Mouse (Mus musculus) gastrocnemius, postnatal 4 days (tissue): Measurements from ENCODE around the gene Golga5. TPM values are rescaled to one million over a fixed set of nuclear protein-coding genes. Genes with fewer than 3 reads are reported as not detected.
A peak's percentile ranks its signal among the peaks of the same experiment; 100 is the strongest.

Experiments used
- DNase-seq, 2 experiments: peaks; one replicate each; pipeline ENCODE4 v3.0.0; 2021 to 2022; ENCODE audit warnings: low spot score in 2 of 2, mixed read lengths in 2 of 2
- long read RNA-seq, 2 experiments: library from polyadenylated mRNA; stranded (forward); transcript quantifications; one replicate each; pipeline ENCODE4 v2.0.0; 2021
- total RNA-seq, 2 experiments: library from RNA; stranded (reverse); gene quantifications; 2 replicates each; pipeline ENCODE4 v1.2.3; 2021

Golga5 gene
- 10 to 100 TPM; 25.4 to 32.8 TPM for total RNA-seq
- long read RNA-seq, experiment 1, transcript Golga5-202 (13 exons, 2,827 nt), result major isoform, 34 of 41 reads
- long read RNA-seq, experiment 1, partial matches to known transcripts, result 3 of 41 reads
- long read RNA-seq, experiment 1, other reads (novel, unspliced or antisense), result 3 of 41 reads
- long read RNA-seq, experiment 2, transcript Golga5-202 (13 exons, 2,827 nt), result major isoform, 43 of 54 reads
- long read RNA-seq, experiment 2, partial matches to known transcripts, result 6 of 54 reads
- long read RNA-seq, experiment 2, other reads (novel, unspliced or antisense), result 5 of 54 reads

- peak; percentile 97 to 98 for DNase-seq
These were observed at the start of gene Golga5 for GRCm38 (mm10) chr12:102468894-102469764. Gene Golga5 (plus strand): TSS chr12:102469135.

- DNase-seq, result no peak
These were observed 49.4 kb upstream of the Golga5 start for GRCm38 (mm10) chr12:102419544-102419943.

- DNase-seq, result no peak
These were observed 48.6 kb upstream of the Golga5 start for GRCm38 (mm10) chr12:102420168-102420890.

- peak in 1 of 2 experiments; percentile 44 for DNase-seq
These were observed 46.9 kb upstream of the Golga5 start for GRCm38 (mm10) chr12:102422065-102422464.

GRCm38 (mm10) chr12:102422623-102423320 lies 46.2 kb upstream of the Golga5 start:
- no peak for DNase-seq

- DNase-seq, result no peak
These were observed 45.3 kb upstream of the Golga5 start for GRCm38 (mm10) chr12:102423625-102424024.

- DNase-seq, result no peak
These were observed 44.5 kb upstream of the Golga5 start for GRCm38 (mm10) chr12:102424456-102424855.

GRCm38 (mm10) chr12:102425048-102425578 lies 43.8 kb upstream of the Golga5 start:
- DNase-seq, result no peak

- DNase-seq, result no peak
These were observed 42.6 kb upstream of the Golga5 start for GRCm38 (mm10) chr12:102426285-102426684.

- DNase-seq, result no peak
These were observed 39.3 kb upstream of the Golga5 start for GRCm38 (mm10) chr12:102429656-102430055.

GRCm38 (mm10) chr12:102430228-102430627 lies 38.7 kb upstream of the Golga5 start:
- no peak for DNase-seq

- no peak for DNase-seq
These were observed 36.7 kb upstream of the Golga5 start for GRCm38 (mm10) chr12:102432238-102432637.

GRCm38 (mm10) chr12:102434107-102434506 lies 34.8 kb upstream of the Golga5 start:
- no peak for DNase-seq

- no peak for DNase-seq
These were observed 31.9 kb upstream of the Golga5 start for GRCm38 (mm10) chr12:102436939-102437526.

- no peak for DNase-seq
These were observed 31.0 kb upstream of the Golga5 start for GRCm38 (mm10) chr12:102437952-102438351.

- DNase-seq, result no peak
These were observed 29.8 kb upstream of the Golga5 start for GRCm38 (mm10) chr12:102438983-102439631.

- DNase-seq, result peak; percentile 94 to 98
These were observed 29.3 kb upstream of the Golga5 start, which contains the start of gene Lgmn for GRCm38 (mm10) chr12:102439632-102440023. Gene Lgmn (minus strand): TSS chr12:102439813.

GRCm38 (mm10) chr12:102440551-102440950 lies 28.4 kb upstream of the Golga5 start:
- DNase-seq, result no peak

- no peak for DNase-seq
These were observed 27.8 kb upstream of the Golga5 start for GRCm38 (mm10) chr12:102441141-102441540.

GRCm38 (mm10) chr12:102442639-102443038 lies 26.3 kb upstream of the Golga5 start:
- DNase-seq, result no peak
